Mouse (Mus musculus): ENCODE results near the gene Esyt3.
A peak's percentile ranks its signal among the peaks of the same experiment; 100 is the strongest.

Esyt3 gene

GRCm38 (mm10) chr9:99357921-99358692, at the start of gene Esyt3:
Esyt3 (minus strand) TSS chr9:99358557.
- peak; percentile 62 for DNase-seq

- no peak for DNase-seq
These were observed 43.1 kb upstream of the Esyt3 start for GRCm38 (mm10) chr9:99401288-99401974.

GRCm38 (mm10) chr9:99400781-99401180, 42.4 kb upstream of the Esyt3 start:
- DNase-seq, result peak; percentile 28

- DNase-seq, result no peak
These were observed 38.9 kb upstream of the Esyt3 start for GRCm38 (mm10) chr9:99397056-99397815.

- no peak for DNase-seq
These were observed 36.0 kb upstream of the Esyt3 start for GRCm38 (mm10) chr9:99394366-99394765.

- no peak for DNase-seq
These were observed 34.8 kb upstream of the Esyt3 start for GRCm38 (mm10) chr9:99393146-99393545.

- no peak for DNase-seq
These were observed 33.2 kb upstream of the Esyt3 start for GRCm38 (mm10) chr9:99391557-99391956.

GRCm38 (mm10) chr9:99390716-99391115, 32.4 kb upstream of the Esyt3 start:
- DNase-seq, result no peak

- DNase-seq, result peak; percentile 71
These were observed 31.8 kb upstream of the Esyt3 start for GRCm38 (mm10) chr9:99390201-99390600.

GRCm38 (mm10) chr9:99389506-99389905, 31.1 kb upstream of the Esyt3 start:
- DNase-seq, result no peak

- no peak for DNase-seq
These were observed 30.5 kb upstream of the Esyt3 start for GRCm38 (mm10) chr9:99388856-99389255.

- DNase-seq, result no peak
These were observed 29.7 kb upstream of the Esyt3 start for GRCm38 (mm10) chr9:99388078-99388477.

GRCm38 (mm10) chr9:99382556-99382955, 24.2 kb upstream of the Esyt3 start:
- no peak for DNase-seq

GRCm38 (mm10) chr9:99379194-99379593, 20.8 kb upstream of the Esyt3 start:
- no peak for DNase-seq

GRCm38 (mm10) chr9:99376591-99377418, 18.4 kb upstream of the Esyt3 start:
- DNase-seq, result peak; percentile 58

GRCm38 (mm10) chr9:99368431-99368830, 10.1 kb upstream of the Esyt3 start:
- no peak for DNase-seq

- no peak for DNase-seq
These were observed 7.5 kb upstream of the Esyt3 start for GRCm38 (mm10) chr9:99365906-99366305.

- no peak for DNase-seq
These were observed 4.7 kb upstream of the Esyt3 start for GRCm38 (mm10) chr9:99363076-99363475.

- DNase-seq, result no peak
These were observed 3.6 kb upstream of the Esyt3 start for GRCm38 (mm10) chr9:99361946-99362345.

GRCm38 (mm10) chr9:99359012-99359411, 655 bp upstream of the Esyt3 start:
- DNase-seq, result no peak

- no peak for DNase-seq
These were observed 816 bp downstream of the Esyt3 start for GRCm38 (mm10) chr9:99357561-99357920.

GRCm38 (mm10) chr9:99355971-99356370, 2.4 kb downstream of the Esyt3 start:
- DNase-seq, result no peak

- no peak for DNase-seq
These were observed 3.6 kb downstream of the Esyt3 start for GRCm38 (mm10) chr9:99354796-99355195.

All from kidney, adult 9 months (tissue).